Mouse (Mus musculus) cerebellum, postnatal 36 days (tissue): ENCODE measurements around the gene Fgf13.

Source experiments
- DNase-seq, 2 experiments: peaks; one replicate each; pipeline ENCODE4 v3.0.0; 2021 to 2022; ENCODE audit warnings: mixed read lengths in 2 of 2

The Fgf13 gene

GRCm38 (mm10) chrX:59567695-59568431, at the start of gene Fgf13:
Gene Fgf13, minus strand, starts transcription at chrX:59568071.
- DNase-seq = peak; percentile 38 to 39

GRCm38 (mm10) chrX:59606535-59606934, 38.7 kb upstream of the Fgf13 start:
- DNase-seq = no peak

DNA sequence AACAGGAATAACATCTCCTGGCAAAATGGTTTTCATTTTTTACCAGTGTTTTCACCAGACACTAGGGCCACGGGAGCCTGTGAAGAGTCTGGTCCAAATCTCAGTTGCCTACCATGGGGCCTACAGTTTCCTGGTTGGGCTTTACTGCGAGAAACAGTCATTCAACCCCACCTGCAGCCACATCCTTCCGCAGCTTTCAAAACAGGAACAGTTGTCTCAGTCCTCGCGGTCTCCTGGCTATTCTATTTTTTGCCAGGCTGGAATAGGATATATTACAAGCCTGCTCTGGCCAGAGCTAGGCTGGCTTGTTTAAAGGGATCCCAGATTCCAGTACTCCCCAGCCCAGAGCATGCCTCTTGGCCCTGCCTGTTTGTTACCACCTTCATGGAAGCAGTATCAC, 21.2 kb upstream of the Fgf13 start:
- DNase-seq = no peak

DNA sequence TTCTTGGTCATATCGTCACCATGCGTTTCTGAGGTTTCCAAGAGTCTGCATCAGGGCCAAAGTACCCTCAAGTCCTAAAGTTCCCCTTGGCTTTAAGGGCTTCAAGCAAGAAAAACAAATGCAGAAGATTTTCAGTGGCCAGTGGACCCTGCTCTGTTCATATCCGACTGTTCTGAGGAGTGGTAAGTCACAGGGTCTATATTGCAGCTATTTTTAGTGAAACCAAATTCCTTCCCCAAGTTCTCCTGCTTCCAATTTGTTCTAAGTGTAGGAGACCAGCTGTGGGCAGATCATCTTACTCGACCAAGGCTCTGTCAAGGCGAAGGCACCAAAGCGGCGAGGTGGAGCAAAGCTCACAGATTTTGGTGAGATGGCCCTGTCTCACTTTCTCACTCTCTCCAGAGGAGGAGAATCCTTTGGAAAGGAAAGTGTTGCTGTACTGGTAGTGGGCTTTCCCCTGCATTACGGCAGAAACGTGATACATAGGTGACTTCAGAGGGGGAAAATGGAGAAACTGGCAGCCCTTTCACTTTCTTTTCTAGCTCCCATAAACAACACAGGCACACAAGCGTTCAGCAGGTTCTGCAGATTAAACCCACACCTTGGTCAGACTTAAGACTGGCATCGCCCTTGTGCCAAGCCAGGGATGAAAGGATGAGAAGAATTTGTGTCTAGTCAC, 17.8 kb upstream of the Fgf13 start:
- no peak for DNase-seq

DNA sequence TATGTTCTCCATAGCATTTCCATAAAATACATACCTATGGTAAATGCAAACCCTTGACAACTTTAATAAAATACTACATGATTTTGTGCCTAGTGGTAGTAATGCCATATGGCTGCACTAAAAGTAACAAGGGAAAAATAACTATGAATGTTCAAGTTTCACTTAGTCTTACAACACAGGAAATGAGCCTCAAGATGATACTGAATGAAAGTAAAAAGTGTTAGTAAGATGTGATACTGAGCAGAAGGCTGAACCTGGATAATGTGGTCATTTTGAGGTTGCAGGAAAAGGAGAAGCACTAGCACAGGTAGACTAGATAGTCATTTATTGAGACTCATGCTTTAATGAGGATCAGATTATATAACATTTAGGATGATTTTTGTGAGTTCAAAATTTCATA, 16.2 kb upstream of the Fgf13 start:
- DNase-seq = no peak

DNA sequence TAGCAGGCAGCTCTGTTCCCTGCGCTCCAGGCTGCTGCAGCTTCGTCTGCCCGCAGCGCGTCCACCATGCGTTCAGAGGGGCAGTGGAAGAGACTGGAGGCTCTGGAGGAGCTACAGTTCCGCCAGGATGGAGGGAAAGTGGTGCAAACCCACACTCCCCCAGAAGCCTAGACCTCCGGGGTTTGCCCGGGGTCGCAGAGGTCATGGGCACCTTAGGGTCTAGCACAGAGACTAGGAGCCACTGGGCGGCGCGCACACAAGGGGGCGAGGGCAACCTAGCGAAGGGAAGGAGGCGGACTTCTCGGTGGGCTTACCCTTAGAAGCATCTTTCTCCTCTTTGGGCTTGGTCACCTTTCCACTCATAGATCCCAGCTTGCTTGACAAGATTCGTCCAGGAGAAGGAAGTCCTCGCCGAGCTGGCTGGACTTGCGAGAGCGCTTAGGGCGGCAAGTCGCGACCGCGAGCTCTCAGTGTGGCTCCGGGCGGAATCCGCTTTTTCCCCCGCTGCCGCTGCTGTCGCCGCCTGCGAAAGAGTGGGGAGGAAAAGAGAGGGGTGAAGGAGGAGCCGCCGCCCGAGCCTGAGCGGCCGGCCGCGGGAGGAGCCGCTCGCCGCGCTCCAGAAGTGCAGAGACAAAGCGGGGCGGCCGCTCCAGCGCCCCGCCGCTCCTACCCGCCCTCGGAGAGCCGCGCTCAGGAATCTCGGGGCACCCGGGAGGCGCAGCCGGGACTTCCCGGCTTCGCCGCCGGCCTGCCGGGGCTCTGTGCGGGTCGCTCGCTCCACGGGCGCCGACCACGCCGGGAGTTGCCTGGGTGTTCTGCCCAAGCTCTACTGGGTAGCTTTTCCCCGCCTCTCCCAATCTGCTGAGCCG, 811 bp downstream of the Fgf13 start:
- peak; percentile 36 to 38 for DNase-seq

DNA sequence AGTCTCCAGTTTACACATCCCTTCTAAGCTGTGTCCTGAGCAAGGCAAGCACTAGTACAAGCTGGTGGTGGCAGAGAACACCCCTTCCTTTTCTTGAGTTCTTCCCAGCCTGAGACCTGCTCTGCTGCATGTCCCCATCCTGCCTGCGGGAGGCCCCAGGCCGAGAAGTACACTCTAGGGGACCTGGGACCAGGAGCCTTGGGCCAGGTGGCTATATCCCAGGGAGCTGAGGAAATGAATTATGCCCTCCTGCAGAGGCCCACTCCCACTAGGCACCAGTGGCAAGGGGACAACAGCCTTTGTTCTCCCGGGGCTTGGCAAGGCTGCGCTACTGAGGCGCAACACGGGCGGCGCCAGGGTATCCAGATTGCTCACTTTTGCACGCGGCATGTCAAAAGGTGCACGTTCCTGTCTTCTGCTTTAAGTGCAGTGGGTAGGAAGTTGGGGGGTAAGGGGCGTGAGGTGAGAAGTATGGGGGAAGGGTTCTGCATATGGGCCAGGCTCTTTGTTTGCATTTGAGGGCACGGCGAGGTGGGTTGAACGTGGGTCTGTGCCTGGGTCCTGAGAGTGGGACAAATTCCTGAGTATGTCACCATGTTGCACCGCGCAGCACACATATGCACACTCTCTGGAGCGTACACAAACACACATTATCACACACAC, 1.7 kb downstream of the Fgf13 start:
- peak; percentile 28 to 32 for DNase-seq

DNA sequence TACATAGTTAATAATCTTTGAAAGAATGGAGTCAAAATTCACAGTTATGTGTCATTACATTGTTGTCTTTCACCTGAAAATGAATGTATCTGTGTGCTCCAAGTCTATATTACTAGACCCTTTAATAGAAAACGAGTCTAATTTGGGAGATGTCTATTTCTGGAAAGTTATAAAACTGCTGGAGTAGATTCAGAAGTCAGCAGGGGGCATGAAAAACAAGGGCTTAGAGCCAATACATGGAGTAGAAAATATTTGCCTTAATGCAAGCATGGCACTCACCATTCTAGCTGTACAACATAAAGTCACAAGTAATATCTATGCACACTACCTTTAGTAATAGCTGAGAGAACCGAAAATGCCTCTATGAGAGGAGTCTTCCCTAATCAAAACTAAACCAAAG, 19.9 kb downstream of the Fgf13 start:
- DNase-seq = peak in 1 of 2 experiments; percentile 41

DNA sequence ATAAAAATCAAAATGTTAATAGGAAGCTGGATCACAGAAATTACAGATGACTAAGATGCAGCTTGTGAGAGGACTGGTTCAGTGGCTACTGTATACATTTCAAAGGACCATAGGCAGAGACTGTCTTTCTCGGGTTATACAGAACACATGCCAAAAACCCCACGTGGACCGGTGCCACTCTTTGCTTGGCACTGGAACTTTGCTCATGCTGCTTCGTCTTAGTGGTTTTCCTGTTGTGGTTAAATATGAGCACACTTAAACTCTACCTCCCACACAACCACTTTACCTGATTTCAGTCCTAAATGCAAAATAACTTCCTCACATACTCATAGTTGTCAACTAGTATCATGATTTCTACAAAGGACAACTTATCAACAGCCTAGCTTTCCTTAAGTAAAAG, 59.6 kb downstream of the Fgf13 start:
- DNase-seq = peak; percentile 11 to 41

GRCm38 (mm10) chrX:59493388-59493787, 74.5 kb downstream of the Fgf13 start:
- DNase-seq = no peak

DNA sequence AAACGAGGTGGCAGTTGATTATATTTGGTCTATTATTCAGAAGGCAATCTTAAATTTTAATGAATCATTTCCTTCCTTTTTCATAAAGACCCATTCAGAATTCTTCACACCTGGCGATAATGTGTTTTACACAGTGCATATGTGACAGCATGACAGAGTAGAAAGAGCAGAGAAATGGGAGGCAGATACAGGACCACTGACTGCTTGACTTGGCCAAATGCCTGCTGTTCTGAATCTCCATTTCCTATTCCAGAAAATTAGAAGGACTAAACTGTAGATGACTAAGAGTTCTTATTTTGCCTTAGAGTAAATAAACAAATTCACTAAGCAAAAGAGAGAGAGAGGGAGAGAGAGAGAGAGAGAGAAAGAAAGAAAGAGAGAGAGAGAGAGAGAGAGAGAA, 82.4 kb downstream of the Fgf13 start:
- no peak for DNase-seq

DNA sequence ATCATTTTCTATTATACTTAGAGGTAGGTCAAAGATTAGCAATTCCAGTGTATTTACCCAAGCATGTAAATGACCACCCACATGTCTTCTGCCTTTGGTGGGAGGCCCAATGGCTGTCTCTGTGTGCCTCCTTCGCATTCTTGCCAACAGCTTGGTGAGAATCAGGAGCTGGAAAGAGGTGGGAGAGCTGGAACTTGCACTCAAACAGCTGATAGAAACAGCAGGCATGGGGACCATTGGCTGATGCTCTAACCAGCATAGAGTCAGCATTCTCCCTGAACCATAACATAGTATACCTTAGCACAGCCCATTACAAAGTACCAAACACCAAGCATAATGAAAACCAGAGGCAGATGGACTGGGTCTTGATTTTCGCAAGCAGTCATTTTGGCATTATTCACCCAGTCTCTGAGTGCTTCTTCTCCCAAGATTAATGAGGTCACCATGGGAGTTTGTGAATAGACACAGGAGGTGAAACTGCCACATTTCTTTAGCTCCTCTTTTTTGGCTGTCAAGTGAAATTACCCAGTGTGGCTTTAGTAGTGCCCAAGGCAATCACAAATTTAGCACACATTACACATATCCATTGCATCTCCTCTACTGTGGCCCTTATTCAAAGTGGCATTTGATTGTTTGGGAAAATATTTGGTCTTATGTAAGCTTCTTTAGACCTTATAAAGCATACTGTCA, 165.1 kb downstream of the Fgf13 start:
- DNase-seq = peak in 1 of 2 experiments; percentile 7

- DNase-seq = peak; percentile 41 to 52
Observed at GRCm38 (mm10) chrX:59290916-59291411, 276.9 kb downstream of the Fgf13 start.

- DNase-seq = no peak
Observed at GRCm38 (mm10) chrX:59251576-59251975, 316.3 kb downstream of the Fgf13 start.

GRCm38 (mm10) chrX:59243752-59244151, 324.1 kb downstream of the Fgf13 start:
- no peak for DNase-seq

- DNase-seq = no peak
Observed at GRCm38 (mm10) chrX:59243176-59243575, 324.7 kb downstream of the Fgf13 start.

GRCm38 (mm10) chrX:59241460-59241747, 326.5 kb downstream of the Fgf13 start:
- no peak for DNase-seq

DNA sequence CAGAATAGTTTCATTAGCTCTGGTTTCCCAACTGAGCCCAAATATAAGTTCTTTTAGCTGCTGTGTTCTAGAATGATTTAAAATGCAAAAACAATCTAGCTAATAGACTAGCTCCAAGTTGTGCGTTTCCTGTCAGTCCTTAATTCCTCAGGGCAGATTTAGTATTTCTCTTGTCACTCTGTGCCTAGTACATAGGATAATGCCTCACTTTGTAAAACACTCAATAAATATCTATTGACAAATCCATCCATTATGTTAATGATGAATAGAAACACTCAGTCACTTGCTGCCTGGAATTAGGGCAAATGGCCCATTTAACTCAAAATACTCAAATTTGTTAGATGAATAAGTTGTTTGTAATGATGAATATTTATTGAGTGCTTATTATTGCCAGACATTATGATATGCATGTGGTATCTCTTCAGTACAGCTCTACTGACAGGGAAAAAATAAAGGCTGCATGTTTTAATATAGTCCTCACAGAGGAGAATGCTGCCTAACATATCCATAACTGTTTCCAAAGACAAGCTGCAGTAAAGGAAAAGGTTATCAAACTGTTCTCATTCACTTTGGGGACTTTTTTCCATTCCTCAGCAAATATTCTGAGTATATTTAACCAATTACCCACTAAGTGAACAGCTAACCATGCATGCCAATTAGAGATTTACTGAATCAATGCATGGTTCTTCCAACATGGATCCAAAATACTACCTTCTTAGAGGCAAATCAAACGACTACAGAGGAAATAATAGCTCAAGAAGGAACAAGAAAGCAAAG, 327.0 kb downstream of the Fgf13 start:
- no peak for DNase-seq

GRCm38 (mm10) chrX:59220675-59221074, 347.2 kb downstream of the Fgf13 start:
- no peak for DNase-seq

GRCm38 (mm10) chrX:59201146-59201545, 366.7 kb downstream of the Fgf13 start:
- DNase-seq = no peak

DNA sequence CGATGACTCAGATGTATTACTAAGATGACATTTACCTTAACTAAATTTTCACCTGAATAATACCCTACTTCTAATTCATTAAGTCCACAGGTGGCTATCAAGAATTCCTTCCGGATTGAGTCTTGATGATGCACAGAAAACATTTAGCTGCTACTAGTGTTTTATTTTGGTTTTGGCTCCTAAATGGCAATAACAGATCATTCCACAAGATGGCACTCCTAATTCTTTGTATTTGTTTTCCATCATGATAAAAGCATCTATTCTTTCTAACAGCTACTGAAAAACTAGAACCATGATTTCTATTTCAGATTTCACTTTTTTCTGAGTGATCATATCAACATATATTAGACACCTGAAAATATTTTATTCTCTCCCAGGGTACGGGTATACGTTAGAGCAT, 373.7 kb downstream of the Fgf13 start:
- no peak for DNase-seq
